Mouse (Mus musculus) CH12.LX (cell line): ENCODE measurements around the gene Glo1. TPM values are rescaled to one million over a fixed set of nuclear protein-coding genes. Genes with fewer than 3 reads are reported as not detected.

Experiments
- DNase-seq: peaks from one replicate; pipeline ENCODE4 v3.0.0-alpha.2; 2013; ENCODE audit errors: extremely low read depth
- H3K27ac ChIP-seq: 2 replicates; pipeline ENCODE4 v1.5.1; 2012; ENCODE audit warnings: low read depth, mild to moderate bottlenecking, control low read depth, moderate library complexity; ENCODE audit not compliant: insufficient read depth
- H3K27me3 ChIP-seq: replicated peaks from 2 replicates; pipeline ENCODE3; 2012; ENCODE audit warnings: inconsistent platforms
- H3K36me3 ChIP-seq, 2 experiments: replicated peaks in 1 of 2; 2 replicates each; pipeline versions ENCODE3 to v1.6.1; 2012; ENCODE audit warnings: inconsistent platforms in 1 of 2, low read length in 1 of 2, mild to moderate bottlenecking in 1 of 2, mixed read lengths in 1 of 2, moderate library complexity in 1 of 2; ENCODE audit not compliant: control insufficient read depth in 1 of 2, insufficient read depth in 1 of 2
- H3K4me1 ChIP-seq, 2 experiments: 2 replicates each; pipeline ENCODE4 v1.6.1; 2012; ENCODE audit warnings: inconsistent platforms in 1 of 2, moderate library complexity in 1 of 2; ENCODE audit not compliant: insufficient read depth in 2 of 2, control insufficient read depth in 1 of 2
- H3K4me2 ChIP-seq: 2 replicates; pipeline ENCODE4 v1.6.1; 2012; ENCODE audit warnings: low read depth, mild to moderate bottlenecking, control low read depth; ENCODE audit not compliant: poor library complexity, insufficient read depth, severe bottlenecking
- H3K4me3 ChIP-seq, 3 experiments: fragments of 150-350 bp in 1 of 3; sonication (generic) in 1 of 3; replicated peaks in 1 of 3; 2 replicates each; pipeline versions ENCODE3 to v1.5.1; 2011 to 2012; ENCODE audit warnings: low read depth in 2 of 3, low read length in 2 of 3, mild to moderate bottlenecking in 2 of 3, moderate library complexity in 2 of 3, control low read depth in 1 of 3, improper control_type of control experiment in 1 of 3, inconsistent platforms in 1 of 3, mixed read lengths in 1 of 3; ENCODE audit not compliant: poor library complexity in 1 of 3
- H3K79me2 ChIP-seq: replicated peaks from 2 replicates; pipeline ENCODE4 v1.6.1; 2012; ENCODE audit warnings: mild to moderate bottlenecking, moderate library complexity; ENCODE audit not compliant: control insufficient read depth, poor library complexity, insufficient read depth, severe bottlenecking; ENCODE audit errors: extremely low read depth
- H3K9ac ChIP-seq: 2 replicates; pipeline ENCODE4 v1.6.1; 2012; ENCODE audit warnings: low read depth, mild to moderate bottlenecking, control low read depth, moderate library complexity; ENCODE audit not compliant: insufficient read depth
- H3K9me3 ChIP-seq: replicated peaks from 2 replicates; pipeline ENCODE3; 2012; ENCODE audit warnings: low read length, inconsistent platforms, mixed read lengths
- BHLHE40 ChIP-seq: IDR thresholded peaks from 2 replicates; pipeline ENCODE4 v1.6.1; 2011; ENCODE audit warnings: mild to moderate bottlenecking, low read depth, low read length, improper control_type of control experiment
- CHD1 ChIP-seq: IDR thresholded peaks from 2 replicates; pipeline ENCODE4 v1.6.1; 2012; ENCODE audit warnings: low read depth, low read length, improper control_type of control experiment, inconsistent platforms
- E2F4 ChIP-seq: IDR thresholded peaks from 2 replicates; pipeline ENCODE4 v1.6.1; 2011; ENCODE audit warnings: low read depth, low read length, improper control_type of control experiment; ENCODE audit not compliant: insufficient replicate concordance
- ELF1 ChIP-seq: IDR thresholded peaks from 2 replicates; pipeline ENCODE4 v1.6.1; 2014; ENCODE audit warnings: low read depth, mild to moderate bottlenecking, inconsistent platforms, low read length, improper control_type of control experiment
- EP300 ChIP-seq: IDR thresholded peaks from 2 replicates; pipeline ENCODE4 v1.6.1; 2011; ENCODE audit warnings: low read length, improper control_type of control experiment
- ETS1 ChIP-seq: conservative IDR thresholded peaks from 2 replicates; pipeline ENCODE4 v1.6.1; 2012; ENCODE audit warnings: low read depth, mild to moderate bottlenecking, inconsistent platforms, low read length, improper control_type of control experiment, moderate library complexity
- GABPA ChIP-seq: IDR thresholded peaks from 2 replicates; pipeline ENCODE4 v1.6.1; 2012; ENCODE audit warnings: low read depth, low read length, improper control_type of control experiment, inconsistent platforms; ENCODE audit not compliant: insufficient replicate concordance
- HCFC1 ChIP-seq: IDR thresholded peaks from 2 replicates; pipeline ENCODE4 v1.6.1; 2012; ENCODE audit warnings: low read depth, mild to moderate bottlenecking, inconsistent platforms, low read length, improper control_type of control experiment
- IRF4 ChIP-seq: IDR thresholded peaks from 2 replicates; pipeline ENCODE4 v1.6.1; 2014; ENCODE audit warnings: low read depth, mild to moderate bottlenecking, inconsistent platforms, low read length, improper control_type of control experiment
- JUN ChIP-seq: IDR thresholded peaks from 2 replicates; pipeline ENCODE4 v1.6.1; 2011; ENCODE audit warnings: low read depth, mild to moderate bottlenecking, low read length, improper control_type of control experiment, moderate library complexity; ENCODE audit not compliant: insufficient read depth
- JUND ChIP-seq: conservative IDR thresholded peaks from 2 replicates; pipeline ENCODE4 v1.6.1; 2011; ENCODE audit warnings: low read depth, low read length, improper control_type of control experiment
- MAZ ChIP-seq: IDR thresholded peaks from 2 replicates; pipeline ENCODE4 v1.6.1; 2012; ENCODE audit warnings: low read depth, mild to moderate bottlenecking, inconsistent platforms, low read length, improper control_type of control experiment, moderate library complexity
- MXI1 ChIP-seq: IDR thresholded peaks from 2 replicates; pipeline ENCODE4 v1.6.1; 2011; ENCODE audit warnings: mild to moderate bottlenecking, low read depth, low read length, improper control_type of control experiment
- MYC ChIP-seq: IDR thresholded peaks from 2 replicates; pipeline ENCODE4 v1.6.1; 2011; ENCODE audit warnings: low read depth, mild to moderate bottlenecking, improper control_type of control experiment, low read length
- NELFE ChIP-seq: IDR thresholded peaks from 2 replicates; pipeline ENCODE4 v1.6.1; 2011; ENCODE audit warnings: low read depth, low read length, improper control_type of control experiment
- NRF1 ChIP-seq: IDR thresholded peaks from 2 replicates; pipeline ENCODE4 v1.6.1; 2014; ENCODE audit warnings: low read depth, mild to moderate bottlenecking, inconsistent platforms, low read length, improper control_type of control experiment, moderate library complexity
- PAX5 ChIP-seq: IDR thresholded peaks from 2 replicates; pipeline ENCODE4 v1.6.1; 2012; ENCODE audit warnings: low read length, inconsistent platforms, mixed read lengths
- POLR2A ChIP-seq: IDR thresholded peaks from 2 replicates; pipeline ENCODE4 v1.6.1; 2011; ENCODE audit warnings: low read depth, mild to moderate bottlenecking, improper control_type of control experiment, low read length
- RCOR1 ChIP-seq: conservative IDR thresholded peaks from 2 replicates; pipeline ENCODE4 v1.6.1; 2012; ENCODE audit warnings: low read depth, mild to moderate bottlenecking, inconsistent platforms, low read length, improper control_type of control experiment
- SIN3A ChIP-seq: IDR thresholded peaks from 2 replicates; pipeline ENCODE4 v1.6.1; 2012; ENCODE audit warnings: low read length, improper control_type of control experiment, inconsistent platforms
- TBP ChIP-seq: conservative IDR thresholded peaks from 2 replicates; pipeline ENCODE4 v1.6.1; 2011; ENCODE audit warnings: low read depth, low read length, improper control_type of control experiment
- ZC3H11A ChIP-seq: IDR thresholded peaks from 2 replicates; pipeline ENCODE4 v1.6.1; 2012; ENCODE audit warnings: low read depth, mild to moderate bottlenecking, inconsistent platforms, low read length, improper control_type of control experiment
- ZMIZ1 ChIP-seq: IDR thresholded peaks from 2 replicates; pipeline ENCODE4 v1.6.1; 2012; ENCODE audit warnings: low read depth, mild to moderate bottlenecking, inconsistent platforms, low read length, improper control_type of control experiment
- ZNF384 ChIP-seq: IDR thresholded peaks from 2 replicates; pipeline ENCODE4 v1.6.1; 2012; ENCODE audit warnings: low read depth, low read length, improper control_type of control experiment, inconsistent platforms
- dilution Hi-C: fragments of 300-500 bp; cut with MboI; formaldehyde crosslinking; loops from 2 replicates; pipeline ENCODE4 v1.14.3; 2020; ENCODE audit warnings: low sequenced_read_pairs; ENCODE audit not compliant: extremely low pct_unique_long_range_greater_than_20kb, extremely low pct_ligation_motif_present
- in situ Hi-C: fragments of 300-500 bp; cut with MboI; formaldehyde crosslinking; loops from 3 replicates; pipeline ENCODE4 v1.14.3; 2019; ENCODE audit warnings: low sequenced_read_pairs, low pct_ligation_motif_present, low pct_unique_long_range_greater_than_20kb, mixed read lengths
- polyA plus RNA-seq: library from polyadenylated mRNA; unstranded; fragments of >175 nt; gene quantifications from 2 replicates; pipeline ENCODE4 v1.2.1, GENCODE M21; 2012; ENCODE audit warnings: low read depth; ENCODE audit not compliant: insufficient read length
- total RNA-seq, 2 experiments: library from RNA; depleted of rRNA; stranded (reverse); fragments of 300-350 nt in 1 of 2; fragments of >200 nt in 1 of 2; gene quantifications; 2 replicates each; pipeline ENCODE4 v1.2.3; 2012 to 2014

Gene Glo1
- total and polyA plus RNA-seq, 3 experiments: 143 to 283 (median 170) TPM

- TF ChIP-seq RCOR1 (peak; percentile 66; the same call in 1 of the 2 replicates), ZC3H11A (no peak), SIN3A (peak; percentile 94), HCFC1 (peak; percentile 92), POLR2A (peak; percentile 96), BHLHE40 (no peak; the same call in 1 of the 2 replicates), PAX5 (no peak), E2F4 (no peak), NELFE (peak; percentile 93), MYC (peak; percentile 67), MAZ (peak; percentile 91)
- TF ChIP-seq, all 38 proteins: peak for 25
Observed at GRCm38 (mm10) chr17:30612075-30612859, 14.4 kb downstream of the Glo1 start (continued).

- dilution Hi-C loops (no loop called here), in situ Hi-C loops (no loop called here)
- Histone ChIP-seq H3K36me3 (peaks cover 4 to 35% of the 10 kb centered on the region in 2 experiments), H3K79me2 (peaks cover 24% of the 10 kb centered on the region), H3K27me3 (no peaks in the 10 kb centered on the region), H3K4me3 (peak overlapping the region; percentile 57 to 70 (median 69)), H3K4me2 (peak overlapping the region; percentile 96), H3K27ac (no peak overlapping the region), H3K9me3 (peaks cover 4% of the 10 kb centered on the region), H3K4me1 (peaks cover 7 to 45% of the 10 kb centered on the region in 2 experiments), H3K9ac (peak overlapping the region; percentile 69)
- peak; percentile 39 for DNase-seq
- no peak for TF ChIP-seq POLR2A
- 0 out of 2 replicates have a peak, but pooled peaks have one; percentile 63 for TF ChIP-seq CHD1
Observed at GRCm38 (mm10) chr17:30611221-30612074, 15.2 kb downstream of the Glo1 start.

- Histone ChIP-seq H3K36me3 (peaks cover 4 to 41% of the 10 kb centered on the region in 2 experiments), H3K9ac (no peak overlapping the region), H3K4me2 (no peak overlapping the region), H3K27me3 (no peaks in the 10 kb centered on the region), H3K4me3 (no peak overlapping the region), H3K9me3 (peaks cover 4% of the 10 kb centered on the region), H3K79me2 (peaks cover 24% of the 10 kb centered on the region), H3K4me1 (peaks cover 7 to 47% of the 10 kb centered on the region in 2 experiments), H3K27ac (no peak overlapping the region)
- DNase-seq: no peak
- in situ Hi-C loops: no loop called here
- dilution Hi-C loops: no loop called here
- TF ChIP-seq JUND (no peak), GABPA (no peak), MYC (no peak), POLR2A (no peak), IRF4 (no peak), SIN3A (no peak), ELF1 (no peak), E2F4 (no peak), MAZ (no peak), ETS1 (no peak), MXI1 (no peak), RCOR1 (no peak), EP300 (no peak), NRF1 (no peak), ZNF384 (no peak), TBP (no peak), ZC3H11A (no peak), HCFC1 (no peak), ZMIZ1 (no peak), JUN (no peak)
Observed at GRCm38 (mm10) chr17:30610739-30611138, 15.9 kb downstream of the Glo1 start.
